Mouse (Mus musculus) lung, postnatal 0 days (tissue): ENCODE measurements around the gene Ralgapa2.

Source experiments
- CTCF ChIP-seq: IDR thresholded peaks from 2 replicates; pipeline ENCODE4 v1.5.1; 2016; ENCODE audit warnings: antibody characterized with exemption, mild to moderate bottlenecking
- EP300 ChIP-seq: IDR thresholded peaks from 2 replicates; pipeline ENCODE4 v1.6.1; 2016; ENCODE audit warnings: antibody characterized with exemption, mild to moderate bottlenecking, control low read depth

DNA sequence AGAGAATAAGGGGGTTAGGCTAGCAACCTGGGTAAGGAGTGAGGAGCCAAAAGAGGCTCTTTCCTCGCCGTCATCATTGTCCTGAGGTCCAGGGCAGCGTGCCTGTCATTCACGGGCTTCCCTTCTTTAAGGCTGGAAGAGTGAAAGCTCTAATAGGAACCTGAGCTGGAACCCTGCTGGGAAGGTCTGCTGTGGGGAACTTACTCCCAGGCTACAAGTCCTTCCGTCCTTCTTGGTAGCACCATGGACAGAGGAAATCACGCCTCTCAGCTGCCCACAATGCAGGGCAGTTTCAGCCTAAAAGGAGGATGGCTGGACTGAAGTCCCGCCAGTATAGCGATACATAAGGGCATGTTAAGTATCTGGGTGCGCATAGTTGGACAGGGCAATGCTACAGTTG, 285.7 kb downstream of the Ralgapa2 start:
- TF ChIP-seq CTCF (no peak), EP300 (no peak)
